Mouse (Mus musculus) bone marrow macrophage, adult 2 months (primary cell): ENCODE results near the gene Rasgef1c.

ENCODE experiments used
- CTCF ChIP-seq: IDR thresholded peaks from 2 replicates; pipeline ENCODE4 v1.5.1; 2012; ENCODE audit warnings: low read depth, mild to moderate bottlenecking, low read length, moderate library complexity
- POLR2A ChIP-seq: IDR thresholded peaks from 2 replicates; pipeline ENCODE4 v1.6.1; 2012; ENCODE audit warnings: mild to moderate bottlenecking, low read depth, low read length, borderline replicate concordance

DNA sequence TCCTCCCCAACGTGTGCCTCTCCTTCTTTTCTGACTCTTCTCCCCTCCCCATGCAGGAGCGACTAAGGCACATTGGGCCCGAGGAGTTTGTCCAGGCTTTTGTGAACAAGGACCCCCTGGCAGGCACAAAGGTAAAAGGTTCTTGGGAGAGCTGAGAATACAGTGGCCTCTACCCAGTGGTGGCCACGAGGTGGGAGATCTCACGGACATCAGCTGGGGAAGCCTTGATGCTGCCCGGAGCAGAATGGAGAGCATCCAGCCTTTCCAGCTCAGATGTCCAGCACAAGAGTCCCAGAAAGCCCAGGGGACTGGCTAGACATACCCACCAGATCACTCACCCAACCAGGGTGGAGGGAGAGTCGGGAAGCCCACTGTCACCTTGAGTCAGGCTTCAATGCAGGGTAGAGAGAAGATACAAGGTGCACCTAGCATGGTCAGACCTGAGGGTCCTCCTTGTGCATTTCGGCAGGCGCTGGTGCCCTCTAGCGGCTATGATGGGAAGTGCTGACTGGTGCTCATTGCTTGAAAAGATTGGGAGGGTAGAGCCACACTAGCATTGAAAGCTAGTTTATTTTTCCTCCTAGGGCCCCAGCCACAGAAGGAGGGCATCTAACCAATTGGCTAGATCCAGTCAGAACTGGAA lies 59.6 kb downstream of the Rasgef1c start:
- peak; percentile 97 for TF ChIP-seq CTCF
- no peak for TF ChIP-seq POLR2A
